Mouse (Mus musculus): ENCODE data around the gene Aadacl2. TPM values are rescaled to one million over a fixed set of nuclear protein-coding genes. Genes with fewer than 3 reads are reported as not detected.

Aadacl2 gene
- not detected in 2 replicates for total RNA-seq (2023)

GRCm38 (mm10) chr3:60006443-60006842, at the start of gene Aadacl2:
Gene Aadacl2 (plus strand): TSS chr3:60006743.

GRCm38 (mm10) chr3:60025417-60025816, 18.9 kb downstream of the Aadacl2 start, which contains the start of gene Aadac:
Gene Aadac (plus strand): TSS chr3:60025717.

Other genes starting within 250 kb of the Aadacl2 start
- not detected in 2 replicates for gene Gm8298, start 145.7 kb upstream of the Aadacl2 start, total RNA-seq (2023)
- gene C130079G13Rik, start 81.5 kb upstream of the Aadacl2 start, total RNA-seq (2023) = not detected in 2 replicates
- not detected in 2 replicates for gene Aadac, start 19.0 kb downstream of the Aadacl2 start, total RNA-seq (2023)
- gene Sucnr1, start 75.1 kb downstream of the Aadacl2 start, total RNA-seq (2023) = not detected in 2 replicates

All from neutrophil, adult 65 days (primary cell).